Mouse (Mus musculus) testis, adult 2 months (tissue): ENCODE measurements around the gene Glud1. TPM values are rescaled to one million over a fixed set of nuclear protein-coding genes. Genes with fewer than 3 reads are reported as not detected.

Experiments
- H3K27ac ChIP-seq: fragments of 200-500 bp; 2 replicates; pipeline ENCODE4 v1.5.1; 2012; ENCODE audit warnings: low read depth, low read length; ENCODE audit not compliant: control insufficient read depth, insufficient read depth
- H3K27me3 ChIP-seq: fragments of 200-500 bp; 2 replicates; pipeline ENCODE4 v1.6.1; 2012; ENCODE audit warnings: mild to moderate bottlenecking, low read length, moderate library complexity; ENCODE audit not compliant: control insufficient read depth, insufficient read depth
- H3K36me3 ChIP-seq: fragments of 200-500 bp; 2 replicates; pipeline ENCODE4 v1.6.1; 2012; ENCODE audit warnings: mild to moderate bottlenecking, low read length; ENCODE audit not compliant: control insufficient read depth, insufficient read depth
- H3K4me1 ChIP-seq: fragments of 200-500 bp; 2 replicates; pipeline ENCODE4 v1.6.1; 2012; ENCODE audit warnings: low read length; ENCODE audit not compliant: control insufficient read depth, insufficient read depth
- H3K4me3 ChIP-seq: fragments of 200-500 bp; 2 replicates; pipeline ENCODE4 v1.5.1; 2012; ENCODE audit warnings: low read depth, mild to moderate bottlenecking, low read length, moderate library complexity, mixed read lengths; ENCODE audit not compliant: control insufficient read depth
- CTCF ChIP-seq: fragments of 200-500 bp; IDR thresholded peaks from 2 replicates; pipeline ENCODE4 v1.5.1; 2012; ENCODE audit warnings: low read depth, mild to moderate bottlenecking, inconsistent platforms, low read length, moderate library complexity; ENCODE audit not compliant: control insufficient read depth, insufficient read depth, insufficient replicate concordance
- POLR2A ChIP-seq: fragments of 200-500 bp; IDR thresholded peaks from 2 replicates; pipeline ENCODE4 v1.6.1; 2012; ENCODE audit warnings: low read depth, mild to moderate bottlenecking, inconsistent platforms, low read length, moderate library complexity; ENCODE audit not compliant: control insufficient read depth
- polyA plus RNA-seq: library from polyadenylated mRNA; depleted of rRNA; stranded (reverse); fragments of >200 nt; gene quantifications from 2 replicates; pipeline ENCODE4 v1.2.3, GENCODE M21; 2012; rRNA removed

Gene Glud1
- 7.1 TPM in 2 replicates for polyA plus RNA-seq

DNA sequence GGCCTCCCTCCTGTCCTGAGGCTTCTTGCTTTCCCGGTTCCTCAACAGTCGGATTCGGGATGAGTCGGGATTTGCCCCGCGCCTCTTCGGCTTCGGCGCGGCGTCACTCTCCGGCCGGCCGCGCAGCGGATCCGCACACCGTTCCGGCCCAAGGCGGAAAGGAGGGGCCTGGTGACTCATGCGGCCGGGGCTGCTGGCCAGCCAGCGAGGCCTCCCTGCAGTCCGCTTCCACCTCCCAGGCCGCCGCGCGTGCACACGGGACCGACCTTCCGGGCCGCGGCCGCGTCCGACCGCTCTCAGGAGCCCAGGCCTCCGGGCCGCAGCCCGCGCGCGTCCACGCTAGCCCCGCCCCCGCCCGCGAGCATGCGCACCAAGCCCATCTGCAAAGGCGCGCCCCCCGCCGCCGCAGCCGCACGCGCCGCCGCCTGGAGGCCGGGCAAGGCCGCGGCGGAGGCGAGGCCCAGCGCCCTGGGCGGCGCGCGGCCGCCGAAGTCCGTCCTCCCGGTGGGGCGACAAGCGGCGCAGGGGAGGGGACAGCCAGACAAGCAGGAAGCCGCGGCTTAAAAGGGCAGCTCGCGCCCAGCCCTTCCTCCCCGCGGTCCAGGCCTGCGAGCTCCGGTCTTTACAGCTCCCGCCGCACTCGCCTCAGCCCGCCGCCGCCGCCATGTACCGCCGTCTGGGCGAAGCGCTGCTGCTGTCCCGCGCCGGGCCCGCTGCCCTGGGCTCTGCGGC is at the start of gene Glud1, which contains the start of gene Shld2:
Gene Glud1 (plus strand): TSS at position 494 of the 732 bp plus-strand sequence.
Gene Shld2 (minus strand): TSS at position 260 of the 732 bp plus-strand sequence.
- no peaks in the 10 kb centered on the region for H3K27me3 ChIP-seq
- H3K4me1 ChIP-seq: no peaks in the 10 kb centered on the region; the same call in 1 of the 2 replicates
- peak within 1 kb of the TSS; percentile 96 for H3K27ac ChIP-seq
- peak within 1 kb of the TSS; percentile 93 for H3K4me3 ChIP-seq
- TF ChIP-seq POLR2A: peak; percentile 82
- no peak for TF ChIP-seq CTCF
- H3K36me3 ChIP-seq: no peaks in the 10 kb centered on the region

DNA sequence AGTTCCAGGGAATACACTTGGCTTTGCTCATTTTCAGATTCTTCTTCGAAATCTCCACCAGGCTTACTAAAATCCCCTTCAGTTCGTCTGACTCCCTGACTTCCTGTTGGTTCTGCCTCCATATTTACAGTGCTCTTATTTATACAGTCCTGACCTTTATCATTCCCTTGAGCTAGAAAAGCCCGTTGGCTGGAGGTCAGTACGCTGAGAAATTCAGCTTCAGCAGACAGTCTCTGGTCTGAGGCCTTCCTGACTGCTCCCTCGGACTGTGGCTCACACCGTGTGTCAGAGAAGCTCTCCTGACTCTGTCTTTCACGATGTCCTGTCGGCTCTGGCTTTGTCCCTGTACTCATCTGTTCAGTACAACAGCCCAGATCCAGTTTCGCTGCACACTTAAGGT is 42.5 kb upstream of the Glud1 start:
- H3K4me3 ChIP-seq: no peak overlapping the region
- TF ChIP-seq CTCF (no peak), POLR2A (no peak)
- H3K27me3 ChIP-seq: no peaks in the 10 kb centered on the region
- no peak overlapping the region for H3K27ac ChIP-seq
- H3K4me1 ChIP-seq: no peaks in the 10 kb centered on the region
- no peaks in the 10 kb centered on the region for H3K36me3 ChIP-seq

DNA sequence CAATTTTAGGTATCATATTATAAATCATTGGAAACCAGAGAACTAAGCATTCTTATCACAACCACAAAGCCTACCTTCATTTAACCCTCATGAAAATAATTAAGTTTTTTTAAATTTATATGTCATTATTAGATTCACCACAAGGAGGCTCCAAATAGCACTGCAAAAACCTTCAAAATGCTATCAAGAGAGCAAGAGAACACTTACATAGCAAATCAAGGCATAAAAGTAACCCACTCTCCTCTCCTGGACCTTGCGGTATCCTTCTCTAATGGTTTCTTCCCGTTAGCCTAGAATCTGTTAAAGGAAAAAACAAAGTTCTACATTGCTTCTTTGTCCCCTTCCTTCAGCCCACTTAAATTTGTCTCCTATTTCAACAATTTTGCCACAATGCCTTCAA is 37.2 kb upstream of the Glud1 start:
- Histone ChIP-seq H3K4me1 (no peaks in the 10 kb centered on the region), H3K27ac (no peak overlapping the region), H3K27me3 (no peaks in the 10 kb centered on the region), H3K36me3 (no peaks in the 10 kb centered on the region), H3K4me3 (no peak overlapping the region)
- TF ChIP-seq CTCF (no peak), POLR2A (no peak)

DNA sequence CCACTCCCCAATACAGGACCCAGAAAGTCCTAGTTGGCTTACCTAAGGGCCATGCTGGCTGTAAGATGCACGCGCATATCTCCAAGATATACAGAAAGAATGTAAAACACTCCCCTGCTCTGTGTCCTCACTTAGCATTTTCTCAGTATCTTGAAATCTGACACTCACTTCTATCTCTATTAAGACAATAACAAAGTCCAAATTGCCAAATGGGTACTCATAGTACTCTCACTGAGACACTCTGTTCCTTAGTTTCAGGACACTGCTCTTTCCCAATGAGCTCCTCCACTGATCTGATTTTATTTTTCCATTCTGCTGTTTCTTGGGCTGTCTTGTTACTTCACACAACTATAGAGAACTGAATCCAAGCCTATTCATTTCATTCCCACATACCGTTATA is 36.4 kb upstream of the Glud1 start:
- Histone ChIP-seq H3K36me3 (no peaks in the 10 kb centered on the region), H3K4me1 (no peaks in the 10 kb centered on the region), H3K27me3 (no peaks in the 10 kb centered on the region), H3K27ac (no peak overlapping the region), H3K4me3 (no peak overlapping the region)
- TF ChIP-seq CTCF (no peak), POLR2A (no peak)

DNA sequence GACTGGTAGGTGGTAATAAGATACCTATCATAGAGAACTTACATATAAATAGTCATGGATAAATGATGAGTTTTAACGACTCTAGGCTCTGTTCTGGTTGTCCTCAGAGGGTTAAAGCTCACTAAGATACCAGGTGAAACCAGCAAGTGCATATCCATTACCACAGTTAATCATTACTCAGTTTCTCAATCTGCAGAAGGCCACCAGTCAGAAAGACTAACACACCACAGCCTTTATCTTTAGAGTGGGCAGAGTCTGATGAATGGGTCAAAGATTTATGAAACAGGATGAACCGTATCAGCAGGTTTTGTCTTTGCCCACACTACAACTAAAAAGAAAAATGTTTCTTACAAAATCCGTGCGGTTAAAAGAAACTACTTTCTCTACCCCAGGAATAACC is 35.3 kb upstream of the Glud1 start:
- Histone ChIP-seq H3K4me3 (no peak overlapping the region), H3K4me1 (no peaks in the 10 kb centered on the region), H3K36me3 (no peaks in the 10 kb centered on the region), H3K27ac (no peak overlapping the region), H3K27me3 (no peaks in the 10 kb centered on the region)
- TF ChIP-seq CTCF: no peak
- TF ChIP-seq POLR2A: no peak

DNA sequence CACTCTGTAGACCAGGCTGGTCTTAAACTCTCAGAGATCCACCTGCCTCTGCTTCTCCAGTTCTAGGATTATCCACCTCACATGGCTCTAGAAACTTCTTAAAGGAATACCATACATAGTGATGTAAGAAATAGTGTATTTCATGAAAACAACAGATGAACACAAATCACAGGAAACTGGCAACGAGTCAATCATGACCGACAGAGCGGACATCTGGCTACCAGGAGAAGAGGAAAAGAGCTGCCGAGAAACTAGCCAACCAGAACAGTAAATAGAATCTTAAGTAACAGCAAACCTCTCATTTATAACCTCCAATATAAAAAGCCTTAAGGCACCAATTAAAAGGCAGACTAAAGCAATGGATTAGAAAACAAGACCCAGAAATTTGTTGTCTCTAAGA is 30.8 kb upstream of the Glud1 start:
- TF ChIP-seq POLR2A (no peak), CTCF (no peak)
- Histone ChIP-seq H3K36me3 (no peaks in the 10 kb centered on the region), H3K27me3 (no peaks in the 10 kb centered on the region), H3K4me1 (no peaks in the 10 kb centered on the region), H3K4me3 (no peak overlapping the region), H3K27ac (no peak overlapping the region)

DNA sequence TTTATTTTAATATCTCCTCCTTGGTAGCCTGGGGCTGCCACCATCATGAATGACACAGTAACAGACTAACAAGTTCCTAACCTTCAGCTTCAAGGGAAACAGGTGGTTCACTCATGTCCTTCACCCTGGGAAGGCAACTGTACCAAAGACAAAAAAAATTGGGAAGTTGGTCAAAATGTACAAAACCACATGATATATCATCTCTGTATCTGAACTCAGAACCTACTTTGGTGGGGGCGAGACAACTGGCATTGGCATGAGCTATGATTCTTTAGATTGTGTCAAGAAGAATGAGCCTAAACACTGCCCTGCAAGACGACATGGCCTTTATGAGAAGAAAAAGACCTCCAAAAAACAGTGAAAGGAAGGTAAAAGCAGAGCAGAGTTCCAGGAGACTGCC is 29.7 kb upstream of the Glud1 start:
- TF ChIP-seq CTCF: no peak
- TF ChIP-seq POLR2A: no peak
- Histone ChIP-seq H3K27me3 (no peaks in the 10 kb centered on the region), H3K36me3 (no peaks in the 10 kb centered on the region), H3K4me1 (no peaks in the 10 kb centered on the region), H3K4me3 (no peak overlapping the region), H3K27ac (no peak overlapping the region)

DNA sequence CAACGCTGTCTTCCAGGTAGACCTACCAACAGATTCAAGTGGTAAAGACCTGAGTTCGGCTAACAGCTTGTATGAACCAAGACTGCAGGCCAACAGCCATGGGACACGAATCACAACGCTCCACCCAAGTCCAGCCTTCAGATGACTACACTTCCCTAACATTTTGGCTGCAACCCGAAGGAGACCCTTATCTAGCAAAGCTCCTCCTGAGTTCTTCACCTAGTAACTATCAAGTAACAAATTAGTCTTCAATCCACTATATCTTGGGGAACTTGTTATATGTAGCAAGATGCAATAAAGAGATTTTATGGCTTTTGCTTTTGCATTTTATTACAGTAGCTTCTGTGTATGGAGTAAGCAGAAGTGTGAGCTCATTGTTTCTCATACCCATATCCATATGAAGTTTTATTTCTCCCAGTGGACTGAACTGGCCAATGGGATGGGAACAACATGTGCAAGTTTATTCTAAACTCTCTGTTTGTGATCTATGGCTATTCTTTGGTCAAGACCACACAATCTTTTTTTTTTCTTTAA is 28.7 kb upstream of the Glud1 start:
- TF ChIP-seq CTCF (no peak), POLR2A (no peak)
- no peak overlapping the region for H3K4me3 ChIP-seq
- H3K27ac ChIP-seq: no peak overlapping the region
- no peaks in the 10 kb centered on the region for H3K4me1 ChIP-seq
- no peaks in the 10 kb centered on the region for H3K27me3 ChIP-seq
- H3K36me3 ChIP-seq: no peaks in the 10 kb centered on the region
